Mouse (Mus musculus) C2C12 (cell line): Measurements from ENCODE around the gene Fmnl3.

Experiments used
- CTCF ChIP-seq: IDR thresholded peaks from one replicate; pipeline ENCODE4 v1.5.1; 2011; ENCODE audit not compliant: control insufficient read depth, insufficient read depth, insufficient read length
- MAX ChIP-seq: IDR thresholded peaks from one replicate; pipeline ENCODE4 v1.6.1; 2011; ENCODE audit warnings: mild to moderate bottlenecking, control low read depth
- MYOD1 ChIP-seq: IDR thresholded peaks from one replicate; pipeline ENCODE4 v1.6.1; 2011; ENCODE audit warnings: low read depth; ENCODE audit not compliant: control insufficient read depth, insufficient read length
- USF1 ChIP-seq: IDR thresholded peaks from one replicate; pipeline ENCODE4 v1.6.1; 2011; ENCODE audit warnings: low read depth, mild to moderate bottlenecking, control low read depth, moderate library complexity

GRCm38 (mm10) chr15:99416348-99416882 is 46.1 kb upstream of the Fmnl3 start:
- peak; percentile 98 for TF ChIP-seq CTCF
- no peak for TF ChIP-seq MYOD1
- no peak for TF ChIP-seq USF1
- peak; percentile 46 for TF ChIP-seq MAX
